Mouse (Mus musculus): ENCODE data around the gene Sp1.
A peak's percentile ranks its signal among the peaks of the same experiment; 100 is the strongest.

GRCm38 (mm10) chr15:102458904-102459317, 53.0 kb downstream of the Sp1 start, which contains the start of gene Prr13:
- TF ChIP-seq CTCF (IDR thresholded peaks at IDR 0.05; ENCODE audit: low read depth) (peak; percentile 72), EP300 (IDR thresholded peaks at IDR 0.05; ENCODE audit: low read depth) (no peak)

Data from heart, postnatal 0 days (tissue).